Comparison of ENCODE assay signal across 7 mouse cellular contexts in the genomic region with DNA sequence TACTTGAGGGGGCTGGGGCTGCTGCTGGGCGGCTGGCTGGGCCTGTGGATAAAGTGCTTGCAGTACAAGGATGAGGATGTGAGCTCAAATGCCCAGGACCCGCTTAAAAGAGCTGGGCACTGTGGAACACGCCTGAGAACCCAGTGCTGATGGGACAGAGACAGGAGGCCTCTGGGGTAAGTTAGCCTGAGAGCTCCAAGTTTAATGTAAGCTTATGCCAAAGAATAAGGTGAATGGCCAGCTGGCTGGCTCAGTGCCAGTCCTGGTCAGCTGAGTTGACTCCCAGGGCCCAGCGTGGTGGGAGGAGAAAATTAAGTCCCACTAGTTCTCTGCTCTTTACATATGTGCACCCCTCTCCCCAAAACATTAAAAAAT. TPM values are rescaled to one million over a fixed set of nuclear protein-coding genes. Genes with fewer than 3 reads are reported as not detected.
DNase-seq lines count a peak whose midpoint lies in the region; ATAC-seq and TF ChIP-seq lines count a peak whose summit lies in the region.
"Not testable (repeated sequence)": the region's sequence is repeated elsewhere in the genome, so short reads cannot be mapped to it uniquely, and the experiment has no call there.

No protein-coding gene starts in this region.

- H3K9ac ChIP-seq in ES-E14 (ENCODE audit: insufficient read depth, low read depth, low read length, poor library complexity, severe bottlenecking), result 0 out of 2 replicates have a peak overlapping the region, but pooled peaks have one; percentile 4
- not testable (repeated sequence) for H3K9ac ChIP-seq in intestine, postnatal 0 days (ENCODE audit: low read depth, low read length); lung, embryonic 15.5 days

- H3K4me1 ChIP-seq in ES-E14 (ENCODE audit: control insufficient read depth in 2 of 2, insufficient read depth in 2 of 2, low read length in 2 of 2, poor library complexity in 1 of 2); intestine, postnatal 0 days (replicated peaks; ENCODE audit: control insufficient read depth, insufficient read depth, low read length); lung, embryonic 15.5 days: not testable (repeated sequence)

- H3K4me2 ChIP-seq in intestine, postnatal 0 days (replicated peaks; ENCODE audit: low read depth); lung, embryonic 15.5 days: not testable (repeated sequence)

- not testable (repeated sequence) for H3K9me3 ChIP-seq in ES-E14 (ENCODE audit: control insufficient read depth, insufficient read depth, low read depth, low read length); intestine, postnatal 0 days (ENCODE audit: control insufficient read depth); lung, embryonic 15.5 days

- H3K36me3 ChIP-seq in ES-E14 (ENCODE audit: control insufficient read depth, insufficient read depth, low read length, poor library complexity, severe bottlenecking); intestine, postnatal 0 days (ENCODE audit: control insufficient read depth, insufficient read depth); lung, embryonic 15.5 days: not testable (repeated sequence)

- in situ Hi-C loops in ES-E14 (cut with MboI; ENCODE audit: low sequenced_read_pairs in 2 of 2, unreplicated experiment in 2 of 2), result not testable (repeated sequence)

- not testable (repeated sequence) for H3K27ac ChIP-seq in ES-E14 (ENCODE audit: insufficient read depth, low read depth, low read length, poor library complexity, severe bottlenecking); intestine, postnatal 0 days (ENCODE audit: low read depth, low read length); lung, embryonic 15.5 days

- TF ChIP-seq CTCF in intestine, postnatal 0 days (IDR thresholded peaks at IDR 0.05; ENCODE audit: low read depth), result not testable (repeated sequence)

- not testable (repeated sequence) for H3K27me3 ChIP-seq in intestine, postnatal 0 days (replicated peaks; ENCODE audit: control insufficient read depth, insufficient read depth, low read length); lung, embryonic 15.5 days

- 68% methylated on average over 4 of the region's 4 CpGs for WGBS in intestine, postnatal 0 days
- WGBS in lung, embryonic 15.5 days, result 53% methylated on average over 4 of the region's 4 CpGs

- DNase-seq in ES-E14 (ENCODE audit: low read depth, low spot score), result not testable (repeated sequence)
- peak; percentile 78 for DNase-seq in kidney, adult 9 months
- peak; percentile 61 to 79 for DNase-seq in kidney, postnatal 25 days
- peak; percentile 16 for DNase-seq in ovary, postnatal 36 days (ENCODE audit: low spot score)

- peak overlapping the region in 1 of 2 experiments; percentile 18; a peak in 1 of 4 replicates for H3K4me3 ChIP-seq in ES-E14 (ENCODE audit: insufficient read depth in 1 of 2, low read depth in 1 of 2, low read length in 2 of 2, poor library complexity in 1 of 2, severe bottlenecking in 1 of 2)
- not testable (repeated sequence) for H3K4me3 ChIP-seq in intestine, postnatal 0 days (ENCODE audit: low read depth, low read length); lung, embryonic 15.5 days

- peak; percentile 25; the same call in 1 of the 2 replicates for ATAC-seq in erythroid progenitor cell, adult 5-6 weeks (replicated peaks; ENCODE audit: low FRiP score, poor library complexity, severe bottlenecking)
- peak; percentile 17; the same call in 1 of the 2 replicates for ATAC-seq in intestine, postnatal 0 days
- peak; percentile 57; the same call in 1 of the 2 replicates for ATAC-seq in lung, embryonic 15.5 days (ENCODE audit: borderline replicate concordance, extremely low read depth, low FRiP score, low TSS enrichment)

RNA-seq across cellular contexts. Expression of gene Slc22a5, which starts 40.5 kb away (rescaled TPM):
- 8.2 and 9.0 TPM in 2 replicates for total RNA-seq in ES-E14 (2012; rRNA removed)
- total RNA-seq in erythroid progenitor cell, adult 5-6 weeks (2015; ENCODE audit: low replicate concordance), result 2.1 and 3.2 TPM in 2 replicates
- 3.2 and 3.7 TPM in 2 replicates for total RNA-seq in erythroid progenitor cell, adult 5-6 weeks (2017; ENCODE audit: low replicate concordance)
- polyA plus RNA-seq in intestine, postnatal 0 days (2015; fragmentation: Nextera tagmentation; extraction: Ambion mirVana), result 40.5 and 40.8 TPM in 2 replicates
- 8.0 and 8.9 TPM in 2 replicates for polyA plus RNA-seq in lung, embryonic 15.5 days (2015; fragmentation: Nextera tagmentation; extraction: Ambion mirVana)

RNA-seq across cellular contexts. Expression of gene Slc22a21, which starts 48.2 kb away (rescaled TPM):
- total RNA-seq in ES-E14 (2012; rRNA removed), result 2.3 and 2.7 TPM in 2 replicates
- 4.7 and 7.5 TPM in 2 replicates for total RNA-seq in erythroid progenitor cell, adult 5-6 weeks (2015; ENCODE audit: low replicate concordance)
- total RNA-seq in erythroid progenitor cell, adult 5-6 weeks (2017; ENCODE audit: low replicate concordance), result 4.2 and 11.9 TPM in 2 replicates
- polyA plus RNA-seq in intestine, postnatal 0 days (2015; fragmentation: Nextera tagmentation; extraction: Ambion mirVana), result 6.8 and 8.8 TPM in 2 replicates
- 5.4 and 5.9 TPM in 2 replicates for polyA plus RNA-seq in lung, embryonic 15.5 days (2015; fragmentation: Nextera tagmentation; extraction: Ambion mirVana)
